Mouse (Mus musculus) C2C12 (cell line): ENCODE measurements around the gene Ube2q2. TPM values are rescaled to one million over a fixed set of nuclear protein-coding genes. Genes with fewer than 3 reads are reported as not detected.
"Not testable (repeated sequence)": the region's sequence is repeated elsewhere in the genome, so short reads cannot be mapped to it uniquely, and the experiment has no call there.

Experiments
- H3K27me3 ChIP-seq: one replicate; pipeline ENCODE4 v1.6.1; 2011; ENCODE audit not compliant: control insufficient read depth, insufficient read depth, insufficient read length
- H3K36me3 ChIP-seq: one replicate; pipeline ENCODE4 v1.6.1; 2011; ENCODE audit not compliant: control insufficient read depth, insufficient read depth
- H3K4me3 ChIP-seq: one replicate; pipeline ENCODE4 v1.5.1; 2011; ENCODE audit warnings: mild to moderate bottlenecking, control low read depth; ENCODE audit not compliant: poor library complexity, insufficient read depth, severe bottlenecking
- H3K79me2 ChIP-seq: one replicate; pipeline ENCODE4 v1.6.1; 2011; ENCODE audit not compliant: control insufficient read depth, insufficient read depth
- H3K79me3 ChIP-seq: one replicate; pipeline ENCODE4 v1.6.1; 2011; ENCODE audit warnings: low read depth, control low read depth
- H3ac ChIP-seq: one replicate; pipeline ENCODE3; 2011; ENCODE audit warnings: low read depth; ENCODE audit not compliant: control insufficient read depth, insufficient read length
- CEBPB ChIP-seq: IDR thresholded peaks from one replicate; pipeline ENCODE4 v1.6.1; 2011; ENCODE audit warnings: low read depth, mild to moderate bottlenecking, control low read depth, moderate library complexity
- CTCF ChIP-seq: IDR thresholded peaks from one replicate; pipeline ENCODE4 v1.5.1; 2011; ENCODE audit not compliant: control insufficient read depth, insufficient read depth, insufficient read length
- FOSL1 ChIP-seq: IDR thresholded peaks from one replicate; pipeline ENCODE4 v1.8.0; 2011; ENCODE audit warnings: mild to moderate bottlenecking, low read length; ENCODE audit not compliant: poor library complexity, insufficient read depth, severe bottlenecking
- MAX ChIP-seq: IDR thresholded peaks from one replicate; pipeline ENCODE4 v1.6.1; 2011; ENCODE audit warnings: mild to moderate bottlenecking, control low read depth
- MYOD1 ChIP-seq: IDR thresholded peaks from one replicate; pipeline ENCODE4 v1.6.1; 2011; ENCODE audit warnings: low read depth; ENCODE audit not compliant: control insufficient read depth, insufficient read length
- MYOG ChIP-seq: IDR thresholded peaks from one replicate; pipeline ENCODE4 v1.6.1; 2011; ENCODE audit not compliant: control insufficient read depth, insufficient read length; ENCODE audit errors: extremely low read depth
- USF1 ChIP-seq: IDR thresholded peaks from one replicate; pipeline ENCODE4 v1.6.1; 2011; ENCODE audit warnings: low read depth, mild to moderate bottlenecking, control low read depth, moderate library complexity
- polyA plus RNA-seq: library from polyadenylated mRNA; unstranded; fragments of >200 nt; fragmentation: generic; extraction: Trizol; gene quantifications from one replicate; pipeline ENCODE4 v1.2.1, GENCODE M21; 2012; ENCODE audit warnings: missing spikeins

Gene Ube2q2
- polyA plus RNA-seq, 1 experiment, result 6.3 TPM

- H3K4me3 ChIP-seq, result no peak overlapping the region
- no peaks in the 10 kb centered on the region for H3K79me2 ChIP-seq
- TF ChIP-seq MYOD1 (no peak), CTCF (no peak), FOSL1 (no peak), CEBPB (no peak), MAX (no peak), USF1 (no peak), MYOG (no peak)
- peaks cover 7% of the 10 kb centered on the region for H3K27me3 ChIP-seq
- no peaks in the 10 kb centered on the region for H3K79me3 ChIP-seq
- peaks cover 11% of the 10 kb centered on the region for H3K36me3 ChIP-seq
- H3ac ChIP-seq, result no peak overlapping the region
Observed at GRCm38 (mm10) chr9:55229010-55229409, 80.4 kb downstream of the Ube2q2 start.

- no peak overlapping the region for H3K4me3 ChIP-seq
- TF ChIP-seq FOSL1 (no peak), USF1 (no peak), MAX (no peak), CEBPB (no peak), MYOD1 (no peak), MYOG (no peak), CTCF (no peak)
Observed at GRCm38 (mm10) chr9:55231544-55231943, 82.9 kb downstream of the Ube2q2 start.

DNA sequence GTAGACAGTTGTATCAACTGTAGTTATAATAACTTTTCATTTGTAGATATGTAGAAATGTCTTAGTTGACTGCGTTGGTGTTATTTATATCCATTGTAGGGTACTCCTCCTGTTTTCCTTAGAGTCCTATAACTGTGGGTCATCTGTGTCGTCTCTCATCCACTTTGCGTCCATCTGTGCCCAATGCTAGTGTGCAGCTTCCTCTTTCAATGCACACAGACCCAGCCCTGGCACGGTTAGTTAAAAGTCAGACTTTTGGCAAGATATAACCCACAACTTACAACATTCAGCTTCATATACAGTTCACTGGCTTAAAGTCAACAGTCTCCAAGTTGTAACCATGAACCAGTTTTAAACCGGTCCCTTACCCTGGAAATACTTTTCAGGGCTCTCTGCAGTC, 83.5 kb downstream of the Ube2q2 start:
- H3K4me3 ChIP-seq, result no peak overlapping the region
- H3K79me2 ChIP-seq, result no peaks in the 10 kb centered on the region
- H3K79me3 ChIP-seq, result no peaks in the 10 kb centered on the region
- H3K27me3 ChIP-seq, result peaks cover 11% of the 10 kb centered on the region
- no peaks in the 10 kb centered on the region for H3K36me3 ChIP-seq
- H3ac ChIP-seq, result no peak overlapping the region
- TF ChIP-seq USF1 (no peak), FOSL1 (no peak), CEBPB (no peak), MAX (no peak), MYOG (no peak), CTCF (no peak), MYOD1 (no peak)

More at GRCm38 (mm10) chr9:55231544-55231943, 82.9 kb downstream of the Ube2q2 start:
- H3K79me2 ChIP-seq, result no peaks in the 10 kb centered on the region
- H3ac ChIP-seq, result no peak overlapping the region
- H3K79me3 ChIP-seq, result no peaks in the 10 kb centered on the region
- H3K27me3 ChIP-seq, result peaks cover 11% of the 10 kb centered on the region
- no peaks in the 10 kb centered on the region for H3K36me3 ChIP-seq

- H3K27me3 ChIP-seq, result peaks cover 11% of the 10 kb centered on the region
- no peak overlapping the region for H3K4me3 ChIP-seq
- no peaks in the 10 kb centered on the region for H3K79me3 ChIP-seq
- no peak overlapping the region for H3ac ChIP-seq
- H3K36me3 ChIP-seq, result no peaks in the 10 kb centered on the region
- H3K79me2 ChIP-seq, result no peaks in the 10 kb centered on the region
- TF ChIP-seq MYOG (no peak), FOSL1 (no peak), MAX (no peak), CTCF (no peak), MYOD1 (no peak), CEBPB (no peak), USF1 (no peak)
Observed at GRCm38 (mm10) chr9:55232586-55232985, 83.9 kb downstream of the Ube2q2 start.

DNA sequence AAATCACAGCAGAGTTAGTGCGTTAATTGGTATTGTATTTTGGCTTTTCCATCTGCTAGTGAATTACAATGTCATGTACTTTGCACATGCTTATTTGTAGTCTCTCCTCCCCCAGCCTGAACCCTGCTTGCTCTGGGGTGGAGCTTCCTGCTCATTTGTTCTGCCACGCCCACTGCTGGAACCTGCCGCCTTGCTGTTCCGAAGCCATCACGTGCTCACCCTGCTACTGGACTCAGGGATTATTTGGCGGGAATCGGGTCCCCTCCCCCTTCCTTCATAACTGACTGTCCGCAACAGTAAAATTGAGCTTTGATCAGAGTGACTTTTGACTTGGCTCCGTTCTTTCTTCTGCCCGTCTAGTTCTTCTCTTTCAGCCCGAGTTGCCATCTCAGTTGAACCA, 84.4 kb downstream of the Ube2q2 start:
- not testable (repeated sequence) for H3K4me3 ChIP-seq, H3K79me2 ChIP-seq, H3K79me3 ChIP-seq, H3ac ChIP-seq, H3K36me3 ChIP-seq
- H3K27me3 ChIP-seq, result peaks cover 16% of the 10 kb centered on the region

GRCm38 (mm10) chr9:55236235-55237165, 87.8 kb downstream of the Ube2q2 start:
- peaks cover 21% of the 10 kb centered on the region for H3K27me3 ChIP-seq
- H3K79me2 ChIP-seq, result no peaks in the 10 kb centered on the region
- H3ac ChIP-seq, result no peak overlapping the region
- H3K4me3 ChIP-seq, result no peak overlapping the region
- no peaks in the 10 kb centered on the region for H3K79me3 ChIP-seq
- TF ChIP-seq USF1, result no peak
- no peak for TF ChIP-seq MAX
- no peak for TF ChIP-seq FOSL1
- no peak for TF ChIP-seq CTCF
- no peak for TF ChIP-seq MYOG
- TF ChIP-seq CEBPB, result no peak
- no peak for TF ChIP-seq MYOD1
- H3K36me3 ChIP-seq, result no peaks in the 10 kb centered on the region
